Mouse (Mus musculus) E14TG2a.4 (cell line): ENCODE measurements at regions not wholly inside any gene's neighbourhood (a gene's known extent, or its start where the extent isn't known, plus 50 kb on each side); places are given as distances from the start of the nearest gene placed in this dataset.
"Not testable (repeated sequence)": the region's sequence is repeated elsewhere in the genome, so short reads cannot be mapped to it uniquely, and the experiment has no call there.

Source experiments
- H3K27me3 ChIP-seq: 2 replicates; pipeline ENCODE4 v1.6.1; 2014; ENCODE audit warnings: low read length, control low read depth; ENCODE audit not compliant: insufficient read depth
- H3K36me3 ChIP-seq: 2 replicates; pipeline ENCODE4 v1.6.1; 2014; ENCODE audit warnings: low read length, control low read depth; ENCODE audit not compliant: insufficient read depth
- H3K4me1 ChIP-seq: replicated peaks from 2 replicates; pipeline ENCODE4 v1.6.1; 2014; ENCODE audit warnings: low read depth, low read length, control low read depth
- H3K4me3 ChIP-seq: replicated peaks from 2 replicates; pipeline ENCODE4 v1.5.1; 2014; ENCODE audit warnings: mild to moderate bottlenecking, low read length
- H3K9me3 ChIP-seq: 2 replicates; pipeline ENCODE4 v1.6.1; 2014; ENCODE audit warnings: low read length, control low read depth
- CTCF ChIP-seq: conservative IDR thresholded peaks from 2 replicates; pipeline ENCODE4 v1.5.1; 2014; ENCODE audit warnings: low read length
- NANOG ChIP-seq: IDR thresholded peaks from 2 replicates; pipeline ENCODE4 v1.6.1; 2014; ENCODE audit warnings: borderline replicate concordance, low read length, mixed read lengths
- POU5F1 ChIP-seq: IDR thresholded peaks from 2 replicates; pipeline ENCODE4 v1.6.1; 2014; ENCODE audit warnings: low read length, borderline replicate concordance

GRCm38 (mm10) chrX:50675356-50675755, 165.5 kb upstream of the Stk26 start:
- no peaks in the 10 kb centered on the region for H3K36me3 ChIP-seq
- no peaks in the 10 kb centered on the region for H3K9me3 ChIP-seq
- no peaks in the 10 kb centered on the region for H3K4me1 ChIP-seq
- peak; percentile 28; the same call in 1 of the 2 replicates for TF ChIP-seq CTCF
- no peak for TF ChIP-seq NANOG
- no peaks in the 10 kb centered on the region for H3K27me3 ChIP-seq
- no peak overlapping the region for H3K4me3 ChIP-seq

GRCm38 (mm10) chrX:50657835-50658565, 182.8 kb upstream of the Stk26 start:
- Histone ChIP-seq H3K4me3 (no peak overlapping the region), H3K36me3 (no peaks in the 10 kb centered on the region), H3K27me3 (no peaks in the 10 kb centered on the region), H3K9me3 (no peaks in the 10 kb centered on the region), H3K4me1 (no peaks in the 10 kb centered on the region)
- TF ChIP-seq POU5F1 (no peak), CTCF (peak; percentile 94)

GRCm38 (mm10) chrX:50657180-50657834, 183.5 kb upstream of the Stk26 start:
- TF ChIP-seq NANOG = no peak
- no peak for TF ChIP-seq CTCF
- TF ChIP-seq POU5F1 = no peak
- no peak overlapping the region for H3K4me3 ChIP-seq
- H3K4me1 ChIP-seq = no peaks in the 10 kb centered on the region
- H3K36me3 ChIP-seq = no peaks in the 10 kb centered on the region
- no peaks in the 10 kb centered on the region for H3K9me3 ChIP-seq
- no peaks in the 10 kb centered on the region for H3K27me3 ChIP-seq

GRCm38 (mm10) chrX:50655380-50655779, 185.5 kb upstream of the Stk26 start:
- not testable (repeated sequence) for H3K27me3 ChIP-seq, H3K4me3 ChIP-seq, H3K36me3 ChIP-seq, H3K9me3 ChIP-seq, H3K4me1 ChIP-seq

GRCm38 (mm10) chrX:50641347-50641746, 199.5 kb upstream of the Stk26 start:
- TF ChIP-seq CTCF (no peak), POU5F1 (no peak), NANOG (no peak)
- Histone ChIP-seq H3K36me3 (no peaks in the 10 kb centered on the region), H3K4me3 (no peak overlapping the region), H3K9me3 (no peaks in the 10 kb centered on the region), H3K4me1 (no peaks in the 10 kb centered on the region), H3K27me3 (no peaks in the 10 kb centered on the region)

GRCm38 (mm10) chrX:50635634-50636033, 205.2 kb upstream of the Stk26 start:
- Histone ChIP-seq H3K27me3 (no peaks in the 10 kb centered on the region), H3K36me3 (peaks cover 14% of the 10 kb centered on the region), H3K9me3 (no peaks in the 10 kb centered on the region), H3K4me1 (peaks cover 16% of the 10 kb centered on the region), H3K4me3 (peak overlapping the region; percentile 82)
- TF ChIP-seq CTCF = no peak
- TF ChIP-seq NANOG = no peak
- no peak for TF ChIP-seq POU5F1

- H3K9me3 ChIP-seq = no peaks in the 10 kb centered on the region
- peak overlapping the region; percentile 82 for H3K4me3 ChIP-seq
- H3K36me3 ChIP-seq = peaks cover 20% of the 10 kb centered on the region
- no peaks in the 10 kb centered on the region for H3K27me3 ChIP-seq
- TF ChIP-seq CTCF = no peak; the same call in 1 of the 2 replicates
- no peak for TF ChIP-seq NANOG
- no peak for TF ChIP-seq POU5F1
- peaks cover 21% of the 10 kb centered on the region for H3K4me1 ChIP-seq
These were observed 205.8 kb upstream of the Stk26 start for GRCm38 (mm10) chrX:50634842-50635615.

- Histone ChIP-seq H3K4me1 (peaks cover 25% of the 10 kb centered on the region), H3K27me3 (no peaks in the 10 kb centered on the region), H3K9me3 (no peaks in the 10 kb centered on the region), H3K36me3 (peaks cover 42% of the 10 kb centered on the region), H3K4me3 (peak overlapping the region; percentile 82)
- TF ChIP-seq NANOG = no peak
- TF ChIP-seq POU5F1 = no peak
- TF ChIP-seq CTCF = no peak
These were observed 204.2 kb upstream of the Olfr1324 start for GRCm38 (mm10) chrX:50632536-50632935.
